Mouse (Mus musculus) kidney, adult 8-10 months (tissue): ENCODE measurements around the gene Slc33a1.

Experiments used
- DNase-seq, 2 experiments: peaks; one replicate each; pipeline ENCODE4 v3.0.0; 2022

The Slc33a1 gene

GRCm38 (mm10) chr3:63964100-63964921 lies at the start of gene Slc33a1:
Slc33a1 (minus strand) TSS chr3:63964768.
- peak; percentile 98 to 99 for DNase-seq

- no peak for DNase-seq
These were observed 24.3 kb upstream of the Slc33a1 start for GRCm38 (mm10) chr3:63988722-63989440.

- no peak for DNase-seq
These were observed 22.1 kb upstream of the Slc33a1 start for GRCm38 (mm10) chr3:63986656-63987055.

- DNase-seq = no peak
These were observed 13.3 kb upstream of the Slc33a1 start for GRCm38 (mm10) chr3:63977895-63978294.

- peak; percentile 93 to 96 for DNase-seq
These were observed 11.7 kb upstream of the Slc33a1 start, which contains the start of gene Gmps for GRCm38 (mm10) chr3:63975955-63976908. Gmps (plus strand) TSS chr3:63976106.

- DNase-seq = no peak
These were observed 1.4 kb upstream of the Slc33a1 start for GRCm38 (mm10) chr3:63965929-63966328.

- DNase-seq = no peak
These were observed 318 bp upstream of the Slc33a1 start for GRCm38 (mm10) chr3:63964922-63965249.

- peak; percentile 55 to 68 for DNase-seq
These were observed 1.0 kb downstream of the Slc33a1 start for GRCm38 (mm10) chr3:63963421-63964099.

GRCm38 (mm10) chr3:63949837-63950236 lies 14.7 kb downstream of the Slc33a1 start:
- no peak for DNase-seq

- no peak for DNase-seq
These were observed 23.2 kb downstream of the Slc33a1 start for GRCm38 (mm10) chr3:63941204-63941850.

- no peak for DNase-seq
These were observed 25.6 kb downstream of the Slc33a1 start for GRCm38 (mm10) chr3:63938928-63939327.

- DNase-seq = peak; percentile 82 to 93
These were observed 35.4 kb downstream of the Slc33a1 start, which contains the start of gene E130311K13Rik for GRCm38 (mm10) chr3:63928878-63929859. E130311K13Rik (minus strand) TSS chr3:63929472.

GRCm38 (mm10) chr3:63919634-63920033 lies 44.9 kb downstream of the Slc33a1 start:
- DNase-seq = peak in 1 of 2 experiments; percentile 49

GRCm38 (mm10) chr3:63910301-63910700 lies 54.3 kb downstream of the Slc33a1 start:
- DNase-seq = no peak

GRCm38 (mm10) chr3:63905241-63905640 lies 59.3 kb downstream of the Slc33a1 start:
- DNase-seq = peak in 1 of 2 experiments; percentile 23

- peak; percentile 12 to 44 for DNase-seq
These were observed 60.4 kb downstream of the Slc33a1 start for GRCm38 (mm10) chr3:63904157-63904556.

GRCm38 (mm10) chr3:63900021-63900571 lies 64.5 kb downstream of the Slc33a1 start:
- DNase-seq = no peak

- DNase-seq = peak; percentile 47 to 48
These were observed 65.3 kb downstream of the Slc33a1 start, which contains the start of gene Plch1 for GRCm38 (mm10) chr3:63899309-63899695. Plch1 (minus strand) TSS chr3:63899472.

- peak; percentile 85 to 86 for DNase-seq
These were observed 65.8 kb downstream of the Slc33a1 start for GRCm38 (mm10) chr3:63898581-63899308.
